Mouse (Mus musculus) heart, embryonic 12.5 days (tissue): ENCODE measurements around the gene Entpd2. TPM values are rescaled to one million over a fixed set of nuclear protein-coding genes. Genes with fewer than 3 reads are reported as not detected.
A peak's percentile ranks its signal among the peaks of the same experiment; 100 is the strongest.

ENCODE experiments used
- ATAC-seq: fragments of 200-750 bp; cut with Nextera tagmentation; 2 replicates; pipeline ENCODE4 v1.8.0; 2017; ENCODE audit warnings: moderate TSS enrichment, moderate library complexity; ENCODE audit not compliant: insufficient number of reproducible peaks, low FRiP score
- H3K27ac ChIP-seq: fragments of 300-500 bp; sonication (generic); 2 replicates; pipeline ENCODE4 v1.5.1; 2016; ENCODE audit warnings: mild to moderate bottlenecking, moderate library complexity; ENCODE audit not compliant: poor library complexity, severe bottlenecking
- H3K27me3 ChIP-seq: fragments of 300-500 bp; sonication (generic); replicated peaks from 2 replicates; pipeline ENCODE4 v1.6.1; 2016; ENCODE audit warnings: mild to moderate bottlenecking, moderate library complexity
- H3K36me3 ChIP-seq: fragments of 300-500 bp; sonication (generic); 2 replicates; pipeline ENCODE4 v1.6.1; 2016; ENCODE audit warnings: mild to moderate bottlenecking, moderate library complexity
- H3K4me1 ChIP-seq: fragments of 300-500 bp; sonication (generic); replicated peaks from 2 replicates; pipeline ENCODE4 v1.6.1; 2016; ENCODE audit warnings: mild to moderate bottlenecking
- H3K4me2 ChIP-seq: fragments of 300-500 bp; sonication (generic); 2 replicates; pipeline ENCODE4 v1.6.1; 2016; ENCODE audit warnings: mild to moderate bottlenecking, moderate library complexity
- H3K4me3 ChIP-seq: fragments of 300-500 bp; sonication (generic); 2 replicates; pipeline ENCODE4 v1.5.1; 2016; ENCODE audit warnings: mild to moderate bottlenecking
- H3K9ac ChIP-seq: fragments of 300-500 bp; sonication (generic); 2 replicates; pipeline ENCODE4 v1.6.1; 2016; ENCODE audit warnings: mild to moderate bottlenecking, moderate library complexity
- H3K9me3 ChIP-seq: fragments of 300-500 bp; sonication (generic); replicated peaks from 2 replicates; pipeline ENCODE4 v1.6.1; 2016; ENCODE audit warnings: mild to moderate bottlenecking, moderate library complexity
- WGBS: fragments of 180-500 bp; shearing (Covaris S2); methylation state at CpG from one replicate; pipeline ENCODE4 v1.1.7; 2016; 5-methylcytosine and 5-hydroxymethylcytosine counted together
- polyA plus RNA-seq: library from polyadenylated mRNA; unstranded; fragments of >200 nt; fragmentation: Nextera tagmentation; extraction: Ambion mirVana; gene quantifications from 2 replicates; pipeline ENCODE4 v1.2.1, GENCODE M21; 2016

Gene Entpd2
- polyA plus RNA-seq: 0.18 and 0.44 TPM in 2 replicates

GRCm38 (mm10) chr2:25395721-25396596, at the start of gene Entpd2:
Entpd2 (plus strand) TSS chr2:25395874.
- H3K4me1 ChIP-seq: peaks cover 29% of the 10 kb centered on the region
- peak within 1 kb of the TSS; percentile 45 for H3K4me3 ChIP-seq
- H3K27ac ChIP-seq: no peak within 1 kb of the TSS
- H3K36me3 ChIP-seq: no peaks in the 10 kb centered on the region
- no peaks in the 10 kb centered on the region for H3K9me3 ChIP-seq
- H3K4me2 ChIP-seq: peak within 1 kb of the TSS; percentile 81
- 0 out of 2 replicates have a peak, but pooled peaks have one; percentile 18 for ATAC-seq
- 1% methylated on average over 57 of the region's 57 CpGs for WGBS
- H3K27me3 ChIP-seq: peaks cover 89% of the 10 kb centered on the region
- 0 out of 2 replicates have a peak within 1 kb of the TSS, but pooled peaks have one; percentile 36 for H3K9ac ChIP-seq

GRCm38 (mm10) chr2:25348162-25348561, 47.5 kb upstream of the Entpd2 start:
- Histone ChIP-seq H3K4me2 (no peak overlapping the region), H3K9ac (no peak overlapping the region), H3K4me3 (no peak overlapping the region), H3K27me3 (no peaks in the 10 kb centered on the region), H3K36me3 (peaks cover 97% of the 10 kb centered on the region), H3K27ac (no peak overlapping the region), H3K4me1 (no peaks in the 10 kb centered on the region), H3K9me3 (no peaks in the 10 kb centered on the region)
- no peak for ATAC-seq
- 89% methylated on average over 7 of the region's 7 CpGs for WGBS

- Histone ChIP-seq H3K27ac (no peak overlapping the region), H3K36me3 (peaks cover 90% of the 10 kb centered on the region), H3K4me3 (no peak overlapping the region), H3K27me3 (no peaks in the 10 kb centered on the region), H3K4me1 (no peaks in the 10 kb centered on the region), H3K9ac (no peak overlapping the region), H3K9me3 (no peaks in the 10 kb centered on the region), H3K4me2 (no peak overlapping the region)
- 88% methylated on average over 4 of the region's 4 CpGs for WGBS
- no peak for ATAC-seq
Observed at GRCm38 (mm10) chr2:25349499-25349898, 46.2 kb upstream of the Entpd2 start.

- H3K36me3 ChIP-seq: peaks cover 78% of the 10 kb centered on the region
- H3K27ac ChIP-seq: no peak overlapping the region
- H3K9me3 ChIP-seq: no peaks in the 10 kb centered on the region
- no peak overlapping the region for H3K4me3 ChIP-seq
- H3K4me1 ChIP-seq: peaks cover 6% of the 10 kb centered on the region
- ATAC-seq: no peak
- H3K9ac ChIP-seq: no peak overlapping the region
- H3K4me2 ChIP-seq: no peak overlapping the region
- H3K27me3 ChIP-seq: no peaks in the 10 kb centered on the region
- WGBS: 96% methylated on average over 3 of the region's 3 CpGs
Observed at GRCm38 (mm10) chr2:25350701-25351100, 45.0 kb upstream of the Entpd2 start.

GRCm38 (mm10) chr2:25354211-25354610, 41.5 kb upstream of the Entpd2 start:
- peaks cover 45% of the 10 kb centered on the region for H3K36me3 ChIP-seq
- no peak overlapping the region for H3K4me2 ChIP-seq
- ATAC-seq: no peak
- H3K27me3 ChIP-seq: no peaks in the 10 kb centered on the region
- WGBS: 81% methylated on average over 6 of the region's 6 CpGs
- H3K27ac ChIP-seq: no peak overlapping the region
- no peaks in the 10 kb centered on the region for H3K9me3 ChIP-seq
- peaks cover 14% of the 10 kb centered on the region for H3K4me1 ChIP-seq
- H3K4me3 ChIP-seq: no peak overlapping the region
- no peak overlapping the region for H3K9ac ChIP-seq

- peaks cover 32% of the 10 kb centered on the region for H3K36me3 ChIP-seq
- H3K4me2 ChIP-seq: peak overlapping the region; percentile 81
- no peak overlapping the region for H3K27ac ChIP-seq
- H3K9me3 ChIP-seq: no peaks in the 10 kb centered on the region
- 30% methylated on average over 18 of the region's 18 CpGs for WGBS
- H3K9ac ChIP-seq: peak overlapping the region; percentile 70; the same call in 1 of the 2 replicates
- H3K4me1 ChIP-seq: peaks cover 14% of the 10 kb centered on the region
- no peak for ATAC-seq
- peak overlapping the region; percentile 57 for H3K4me3 ChIP-seq
- H3K27me3 ChIP-seq: no peaks in the 10 kb centered on the region
Observed at GRCm38 (mm10) chr2:25355419-25356066, 40.1 kb upstream of the Entpd2 start.

GRCm38 (mm10) chr2:25356208-25357079, 39.2 kb upstream of the Entpd2 start, which contains the start of gene Dpp7:
Dpp7 (minus strand) TSS chr2:25356359.
- Histone ChIP-seq H3K4me1 (peaks cover 14% of the 10 kb centered on the region), H3K4me2 (peak within 1 kb of the TSS; percentile 81), H3K27ac (no peak within 1 kb of the TSS), H3K36me3 (peaks cover 22% of the 10 kb centered on the region), H3K27me3 (no peaks in the 10 kb centered on the region), H3K9ac (peak within 1 kb of the TSS; percentile 70), H3K4me3 (peak within 1 kb of the TSS; percentile 57), H3K9me3 (no peaks in the 10 kb centered on the region)
- ATAC-seq: peak; percentile 87
- 6% methylated on average over 13 of the region's 13 CpGs for WGBS

- Histone ChIP-seq H3K9me3 (no peaks in the 10 kb centered on the region), H3K36me3 (0 out of 2 replicates have a peak, but pooled peaks cover 6% of the 10 kb centered on the region), H3K27ac (no peak overlapping the region), H3K27me3 (peaks cover 27% of the 10 kb centered on the region), H3K4me3 (no peak overlapping the region), H3K9ac (no peak overlapping the region), H3K4me1 (peaks cover 14% of the 10 kb centered on the region), H3K4me2 (no peak overlapping the region)
- WGBS: 67% methylated on average over 4 of the region's 4 CpGs
- ATAC-seq: no peak
Observed at GRCm38 (mm10) chr2:25359848-25360247, 35.8 kb upstream of the Entpd2 start.

GRCm38 (mm10) chr2:25363478-25364178, 32.0 kb upstream of the Entpd2 start:
- Histone ChIP-seq H3K27me3 (peaks cover 35% of the 10 kb centered on the region), H3K36me3 (0 out of 2 replicates have a peak, but pooled peaks cover 6% of the 10 kb centered on the region), H3K4me3 (no peak overlapping the region), H3K27ac (no peak overlapping the region), H3K9ac (no peak overlapping the region), H3K4me2 (no peak overlapping the region), H3K4me1 (peaks cover 4% of the 10 kb centered on the region; the same call in 1 of the 2 replicates), H3K9me3 (no peaks in the 10 kb centered on the region)
- ATAC-seq: no peak
- WGBS: 58% methylated on average over 13 of the region's 13 CpGs

- Histone ChIP-seq H3K4me2 (peak overlapping the region; percentile 99; the same call in 1 of the 2 replicates), H3K4me3 (peak overlapping the region; percentile 67; the same call in 1 of the 2 replicates), H3K9me3 (no peaks in the 10 kb centered on the region), H3K36me3 (0 out of 2 replicates have a peak, but pooled peaks cover 6% of the 10 kb centered on the region), H3K27me3 (peaks cover 39% of the 10 kb centered on the region), H3K9ac (no peak overlapping the region), H3K27ac (no peak overlapping the region), H3K4me1 (peaks cover 4% of the 10 kb centered on the region; the same call in 1 of the 2 replicates)
- WGBS: 86% methylated on average over 4 of the region's 4 CpGs
- 0 out of 2 replicates have a peak, but pooled peaks have one; percentile 3 for ATAC-seq
Observed at GRCm38 (mm10) chr2:25364313-25364712, 31.4 kb upstream of the Entpd2 start.
